ENCODE assay signal across 21 mouse cellular contexts in the genomic region with DNA sequence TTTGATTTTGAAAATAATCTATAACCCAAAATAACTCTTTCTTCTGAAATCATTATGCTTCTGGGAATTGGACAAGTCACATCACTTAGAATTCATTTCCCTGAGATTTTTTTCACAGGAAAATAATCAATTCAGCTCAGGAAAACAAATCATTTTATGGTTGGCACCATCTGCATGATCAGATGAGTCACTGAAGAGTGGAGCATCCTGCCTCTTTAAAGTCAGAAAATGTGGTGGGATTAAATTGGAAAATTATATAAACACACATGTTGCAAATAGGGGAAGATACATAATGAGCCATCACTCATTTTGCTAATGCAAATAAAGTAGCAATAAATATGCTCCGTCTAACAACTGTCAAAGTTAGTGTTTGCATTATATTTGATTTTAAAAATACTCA.
A peak's percentile ranks its signal among the peaks of the same experiment; 100 is the strongest.
DNase-seq lines count a peak whose midpoint lies in the region; ATAC-seq and TF ChIP-seq lines count a peak whose summit lies in the region.
"Had no signal": no experiment of that assay in that cellular context is flagged by ENCODE, and none has a peak within 500 bp of the region (broad histone marks: within the 10 kb centered on the region; RNA-seq: fewer than 3 reads in every experiment).

No protein-coding gene starts in this region.

- no peaks in the 10 kb centered on the region for H3K36me3 ChIP-seq in forebrain, embryonic 15.5 days
- H3K36me3 ChIP-seq in forebrain, embryonic 11.5 days (ENCODE audit: control insufficient read depth, insufficient read depth, low read length) = no peaks in the 10 kb centered on the region
- H3K36me3 ChIP-seq in hindbrain, embryonic 13.5 days = no peaks in the 10 kb centered on the region
- H3K36me3 ChIP-seq: embryonic facial prominence, embryonic 15.5 days; heart, embryonic 10.5 days; hindbrain, embryonic 12.5 days had no signal

- no peak overlapping the region for H3K4me3 ChIP-seq in forebrain, embryonic 15.5 days
- H3K4me3 ChIP-seq in forebrain, embryonic 11.5 days (ENCODE audit: low read depth, low read length) = no peak overlapping the region
- no peak overlapping the region for H3K4me3 ChIP-seq in hindbrain, embryonic 13.5 days
- H3K4me3 ChIP-seq: embryonic facial prominence, embryonic 15.5 days; erythroblast, embryonic 14.5 days; heart, embryonic 10.5 days; hindbrain, embryonic 12.5 days had no signal

- no peak overlapping the region for H3K27ac ChIP-seq in forebrain, embryonic 15.5 days (replicated peaks)
- H3K27ac ChIP-seq in forebrain, embryonic 11.5 days (ENCODE audit: low read depth, low read length) = no peak overlapping the region
- no peak overlapping the region for H3K27ac ChIP-seq in hindbrain, embryonic 13.5 days
- H3K27ac ChIP-seq: embryonic facial prominence, embryonic 15.5 days; heart, embryonic 10.5 days; hindbrain, embryonic 12.5 days; hindbrain, postnatal 0 days had no signal

- H3K4me1 ChIP-seq in forebrain, embryonic 15.5 days = no peaks in the 10 kb centered on the region
- H3K4me1 ChIP-seq in forebrain, embryonic 11.5 days (replicated peaks; ENCODE audit: control insufficient read depth, insufficient read depth, low read length) = no peaks in the 10 kb centered on the region
- no peaks in the 10 kb centered on the region for H3K4me1 ChIP-seq in hindbrain, embryonic 13.5 days (replicated peaks)
- H3K4me1 ChIP-seq: embryonic facial prominence, embryonic 15.5 days; heart, embryonic 10.5 days; hindbrain, embryonic 12.5 days had no signal

- 0 out of 2 replicates have a peak, but pooled peaks have one; percentile 35 for ATAC-seq in forebrain, embryonic 15.5 days (replicated peaks)
- ATAC-seq in forebrain, embryonic 11.5 days (replicated peaks; ENCODE audit: low FRiP score) = no peak
- ATAC-seq in hindbrain, embryonic 13.5 days (ENCODE audit: low FRiP score) = no peak
- ATAC-seq: hindbrain, postnatal 0 days had no signal

- no peak overlapping the region for H3K9ac ChIP-seq in forebrain, embryonic 15.5 days (replicated peaks)
- no peak overlapping the region for H3K9ac ChIP-seq in forebrain, embryonic 11.5 days (ENCODE audit: low read length)
- H3K9ac ChIP-seq in hindbrain, embryonic 13.5 days = no peak overlapping the region
- H3K9ac ChIP-seq: embryonic facial prominence, embryonic 15.5 days; hindbrain, embryonic 12.5 days had no signal

- no peaks in the 10 kb centered on the region for H3K27me3 ChIP-seq in forebrain, embryonic 15.5 days
- no peaks in the 10 kb centered on the region for H3K27me3 ChIP-seq in forebrain, embryonic 11.5 days (ENCODE audit: control insufficient read depth, insufficient read depth, low read length)
- no peaks in the 10 kb centered on the region for H3K27me3 ChIP-seq in hindbrain, embryonic 13.5 days
- H3K27me3 ChIP-seq: embryonic facial prominence, embryonic 15.5 days; hindbrain, embryonic 12.5 days had no signal

- H3K4me2 ChIP-seq in forebrain, embryonic 15.5 days (replicated peaks) = no peak overlapping the region
- no peak overlapping the region for H3K4me2 ChIP-seq in forebrain, embryonic 11.5 days (ENCODE audit: low read depth, low read length, severe bottlenecking)
- no peak overlapping the region for H3K4me2 ChIP-seq in hindbrain, embryonic 13.5 days
- H3K4me2 ChIP-seq: embryonic facial prominence, embryonic 15.5 days; hindbrain, embryonic 12.5 days had no signal

- 55% methylated on average over 1 of the region's 1 CpGs for WGBS in forebrain, embryonic 15.5 days
- 80% methylated on average over 1 of the region's 1 CpGs for WGBS in forebrain, embryonic 11.5 days
- 64% methylated on average over 1 of the region's 1 CpGs for WGBS in hindbrain, embryonic 13.5 days

- no peaks in the 10 kb centered on the region for H3K9me3 ChIP-seq in forebrain, embryonic 15.5 days
- H3K9me3 ChIP-seq in forebrain, embryonic 11.5 days (ENCODE audit: control insufficient read depth, low read length) = no peaks in the 10 kb centered on the region
- 0 out of 2 replicates have a peak, but pooled peaks cover under 1% of the 10 kb centered on the region for H3K9me3 ChIP-seq in hindbrain, embryonic 13.5 days
- H3K9me3 ChIP-seq: embryonic facial prominence, embryonic 15.5 days; heart, embryonic 10.5 days; hindbrain, embryonic 12.5 days had no signal

- TF ChIP-seq CTCF in brain, embryonic 14.5 days (IDR thresholded peaks at IDR 0.05; ENCODE audit: borderline replicate concordance, extremely low read depth, insufficient read depth, insufficient read length) = no peak

- no peak for DNase-seq in forebrain, embryonic 11.5 days (ENCODE audit: low spot score)
- DNase-seq in layer of hippocampus, adult 11-12 months (ENCODE audit: low spot score) = peak; percentile 14
- no peak for DNase-seq in layer of hippocampus, postnatal 36 days
- DNase-seq in brain, embryonic 14.5 days (ENCODE audit: low read depth) = peak; percentile 43
- DNase-seq in natural killer cell, adult 2 months (ENCODE audit: low spot score in 2 of 2) = no peak
- DNase-seq: adrenal gland, postnatal 10 days; cerebellum, adult 11 months; cerebellum, adult 8-10 months; cerebellum, postnatal 14 days; embryo, embryonic 11 days; gastrocnemius, postnatal 10 days; heart, adult 18-20 months; heart, postnatal 10 days; heart, postnatal 4 days had no signal

- TF ChIP-seq POLR2A in brain, embryonic 14.5 days (IDR thresholded peaks at IDR 0.05; ENCODE audit: borderline replicate concordance, extremely low read depth, insufficient read depth, insufficient read length, poor library complexity, severe bottlenecking) = no peak

Comparison
In these comparisons a context has a peak if more than half of its experiments do, and no peak if none do; other contexts are left out.
1. DNase-seq: peak in layer of hippocampus, adult 11-12 months (single experiment) and brain, embryonic 14.5 days (single experiment); none in forebrain, embryonic 11.5 days (single experiment), layer of hippocampus, postnatal 36 days (0 of 2) and natural killer cell, adult 2 months (0 of 2).